Mouse (Mus musculus) CH12.LX (cell line): ENCODE measurements around the gene Gm29666.

Experiments used
- CTCF ChIP-seq, 2 experiments: IDR thresholded peaks in 1 of 2; conservative IDR thresholded peaks in 1 of 2; 2 replicates each; pipeline ENCODE4 v1.5.1; 2011 to 2012; ENCODE audit warnings: low read depth in 2 of 2, low read length in 2 of 2, improper control_type of control experiment in 1 of 2, inconsistent platforms in 1 of 2, mild to moderate bottlenecking in 1 of 2, moderate library complexity in 1 of 2
- JUN ChIP-seq: IDR thresholded peaks from 2 replicates; pipeline ENCODE4 v1.6.1; 2011; ENCODE audit warnings: low read depth, mild to moderate bottlenecking, low read length, improper control_type of control experiment, moderate library complexity; ENCODE audit not compliant: insufficient read depth
- POLR2A ChIP-seq: IDR thresholded peaks from 2 replicates; pipeline ENCODE4 v1.6.1; 2011; ENCODE audit warnings: low read depth, mild to moderate bottlenecking, improper control_type of control experiment, low read length
- TCF12 ChIP-seq: IDR thresholded peaks from 2 replicates; pipeline ENCODE4 v1.6.1; 2014; ENCODE audit warnings: low read depth, mild to moderate bottlenecking, inconsistent platforms, low read length, improper control_type of control experiment
- USF1 ChIP-seq: IDR thresholded peaks from 2 replicates; pipeline ENCODE4 v1.6.1; 2014; ENCODE audit warnings: low read depth, mild to moderate bottlenecking, inconsistent platforms, low read length, improper control_type of control experiment

GRCm38 (mm10) chr15:84942647-84943285 lies 22.9 kb upstream of the Gm29666 start:
- TF ChIP-seq CTCF (conservative IDR thresholded peaks at IDR 0.05 in 1 of 2, IDR thresholded peaks at IDR 0.05 in 1 of 2; ENCODE audit: low read depth in 2 of 2, low read length in 2 of 2): no peak
- TF ChIP-seq JUN: no peak
- TF ChIP-seq TCF12: no peak
- no peak for TF ChIP-seq POLR2A
- TF ChIP-seq USF1: no peak
